Mouse (Mus musculus) stomach, embryonic 16.5 days (tissue): ENCODE results near the gene Acss2. TPM values are rescaled to one million over a fixed set of nuclear protein-coding genes. Genes with fewer than 3 reads are reported as not detected.

Experiments
- ATAC-seq: fragments of 200-750 bp; cut with Nextera tagmentation; 2 replicates; pipeline ENCODE4 v1.8.0; 2017; ENCODE audit warnings: moderate number of reproducible peaks, moderate TSS enrichment; ENCODE audit not compliant: insufficient read depth, low FRiP score
- H3K27ac ChIP-seq: fragments of 300-500 bp; sonication (generic); 2 replicates; pipeline ENCODE4 v1.5.1; 2014; ENCODE audit warnings: low read length
- H3K27me3 ChIP-seq: fragments of 300-500 bp; sonication (generic); 2 replicates; pipeline ENCODE4 v1.6.1; 2014; ENCODE audit warnings: low read length, control low read depth, mixed read lengths; ENCODE audit not compliant: control insufficient read depth, insufficient read depth
- H3K36me3 ChIP-seq: fragments of 300-500 bp; sonication (generic); 2 replicates; pipeline ENCODE4 v1.6.1; 2014; ENCODE audit warnings: low read length; ENCODE audit not compliant: control insufficient read depth, insufficient read depth
- H3K4me1 ChIP-seq: fragments of 300-500 bp; sonication (generic); 2 replicates; pipeline ENCODE4 v1.6.1; 2014; ENCODE audit warnings: low read length, control low read depth, mixed read lengths; ENCODE audit not compliant: control insufficient read depth, insufficient read depth
- H3K4me2 ChIP-seq: fragments of 300-500 bp; sonication (generic); 2 replicates; pipeline ENCODE4 v1.6.1; 2014; ENCODE audit warnings: low read depth, low read length, mixed read lengths
- H3K4me3 ChIP-seq: fragments of 300-500 bp; sonication (generic); replicated peaks from 2 replicates; pipeline ENCODE4 v1.5.1; 2014; ENCODE audit warnings: mild to moderate bottlenecking, low read length
- H3K9ac ChIP-seq: fragments of 300-500 bp; sonication (generic); 2 replicates; pipeline ENCODE4 v1.6.1; 2014; ENCODE audit warnings: low read length
- H3K9me3 ChIP-seq: fragments of 300-500 bp; sonication (generic); replicated peaks from 2 replicates; pipeline ENCODE4 v1.6.1; 2016; ENCODE audit warnings: low read length, control low read depth; ENCODE audit not compliant: control insufficient read depth
- WGBS: fragments of 180-500 bp; shearing (Covaris S2); extraction: QIAGEN DNeasy Blood & Tissue Kit; methylation state at CpG from one replicate; pipeline ENCODE4 v1.1.7; 2014; 5-methylcytosine and 5-hydroxymethylcytosine counted together
- polyA plus RNA-seq: library from polyadenylated mRNA; unstranded; fragments of >200 nt; fragmentation: Nextera tagmentation; extraction: Ambion mirVana; gene quantifications from 2 replicates; pipeline ENCODE4 v1.2.1, GENCODE M21; 2015

Acss2 gene
- polyA plus RNA-seq, 1 experiment from 2014 or later: 15.4 TPM

DNA sequence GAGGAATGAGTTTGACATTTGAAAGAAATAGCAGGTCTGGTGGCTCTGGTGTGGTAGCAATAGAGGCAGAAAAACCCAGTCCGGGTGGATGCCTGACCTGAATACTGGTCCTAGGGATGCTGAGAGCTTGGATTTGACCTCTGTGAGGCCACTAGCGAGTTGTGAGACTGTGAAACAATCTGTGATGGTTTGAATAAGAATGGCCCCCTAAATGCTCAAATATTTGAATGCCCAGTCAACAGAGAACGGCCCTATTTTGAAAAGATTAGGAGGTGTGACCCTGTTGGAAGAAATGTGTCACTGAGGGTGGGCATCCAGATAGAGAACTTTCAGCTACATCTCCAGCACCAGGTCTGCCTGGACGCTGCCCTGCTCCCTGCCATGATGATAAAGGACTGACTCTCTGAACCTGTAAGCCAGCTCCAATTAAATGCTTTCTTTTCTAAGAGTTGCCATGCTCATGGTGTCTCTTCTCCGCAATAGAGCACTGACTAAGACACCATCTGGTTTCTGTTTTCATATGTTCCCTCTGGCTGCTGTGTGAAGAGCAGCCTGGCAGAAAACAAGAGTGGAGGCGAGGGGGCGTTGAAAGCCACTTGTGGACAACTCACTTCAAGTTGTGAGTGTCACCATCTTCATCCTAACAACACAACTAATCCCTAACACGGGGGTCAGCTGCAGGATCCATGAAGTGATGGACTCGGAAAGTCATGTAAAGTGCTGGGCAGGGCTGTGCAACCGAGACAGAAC is 9.9 kb upstream of the Acss2 start:
- no peak overlapping the region for H3K27ac ChIP-seq
- H3K4me1 ChIP-seq: no peaks in the 10 kb centered on the region
- H3K4me3 ChIP-seq: no peak overlapping the region
- no peaks in the 10 kb centered on the region for H3K9me3 ChIP-seq
- 70% methylated on average over 10 of the region's 10 CpGs for WGBS
- no peak overlapping the region for H3K9ac ChIP-seq
- no peak overlapping the region for H3K4me2 ChIP-seq
- H3K36me3 ChIP-seq: no peaks in the 10 kb centered on the region
- no peaks in the 10 kb centered on the region for H3K27me3 ChIP-seq
- ATAC-seq: no peak

DNA sequence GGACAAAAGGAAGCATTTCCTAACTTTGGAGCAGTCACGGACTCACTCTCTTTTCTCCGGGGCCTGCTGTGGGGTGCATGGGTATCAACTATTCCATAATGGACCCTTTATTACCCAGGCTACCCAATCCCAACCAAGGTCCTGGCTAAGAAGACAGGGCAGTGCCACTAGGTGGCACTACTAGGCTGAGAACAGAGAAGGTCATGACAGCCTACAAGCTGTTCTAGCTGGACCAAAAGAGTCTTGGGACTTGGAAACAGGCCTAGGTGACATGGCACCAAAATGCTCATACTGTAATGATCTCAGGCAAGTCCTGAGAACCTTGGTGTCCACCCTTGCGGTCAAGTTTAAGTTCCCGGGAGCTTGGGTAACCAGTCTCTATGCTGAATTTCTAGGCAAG is 5.3 kb upstream of the Acss2 start:
- H3K27ac ChIP-seq: no peak overlapping the region
- WGBS: 63% methylated on average over 4 of the region's 4 CpGs

DNA sequence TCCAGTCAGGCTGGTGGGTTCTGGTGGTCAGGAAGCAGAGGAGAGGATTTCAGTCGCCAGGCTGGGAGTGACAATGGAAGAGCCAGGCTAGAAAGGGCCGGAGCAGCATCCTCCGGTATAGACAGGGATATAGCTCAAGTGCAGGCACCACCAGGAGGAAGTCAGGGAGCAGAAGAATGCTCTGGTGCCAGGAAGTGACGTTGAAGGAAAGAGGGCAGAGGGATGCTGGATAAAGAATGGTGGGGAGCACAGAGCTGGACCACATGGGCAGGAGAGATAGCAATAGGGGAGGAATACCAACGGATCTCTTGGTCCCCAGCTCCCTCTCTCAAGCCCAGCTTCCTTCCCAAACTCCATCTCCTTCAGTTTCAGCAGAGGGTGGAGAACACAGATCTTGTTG is 4.2 kb upstream of the Acss2 start:
- ATAC-seq: no peak
- Histone ChIP-seq H3K27me3 (peaks cover 8% of the 10 kb centered on the region; the same call in 1 of the 2 replicates), H3K9ac (no peak overlapping the region), H3K9me3 (no peaks in the 10 kb centered on the region), H3K4me3 (no peak overlapping the region), H3K36me3 (no peaks in the 10 kb centered on the region), H3K4me1 (peaks cover 10% of the 10 kb centered on the region; the same call in 1 of the 2 replicates), H3K27ac (no peak overlapping the region), H3K4me2 (0 out of 2 replicates have a peak overlapping the region, but pooled peaks have one; percentile 64)
- 59% methylated on average over 5 of the region's 5 CpGs for WGBS

More for the DNA sequence above, 5.3 kb upstream of the Acss2 start:
- no peak overlapping the region for H3K4me3 ChIP-seq
- no peaks in the 10 kb centered on the region for H3K36me3 ChIP-seq
- no peak for ATAC-seq
- H3K27me3 ChIP-seq: peaks cover 8% of the 10 kb centered on the region; the same call in 1 of the 2 replicates
- H3K9me3 ChIP-seq: no peaks in the 10 kb centered on the region
- H3K4me1 ChIP-seq: peaks cover 10% of the 10 kb centered on the region; the same call in 1 of the 2 replicates
- no peak overlapping the region for H3K9ac ChIP-seq
- no peak overlapping the region for H3K4me2 ChIP-seq

DNA sequence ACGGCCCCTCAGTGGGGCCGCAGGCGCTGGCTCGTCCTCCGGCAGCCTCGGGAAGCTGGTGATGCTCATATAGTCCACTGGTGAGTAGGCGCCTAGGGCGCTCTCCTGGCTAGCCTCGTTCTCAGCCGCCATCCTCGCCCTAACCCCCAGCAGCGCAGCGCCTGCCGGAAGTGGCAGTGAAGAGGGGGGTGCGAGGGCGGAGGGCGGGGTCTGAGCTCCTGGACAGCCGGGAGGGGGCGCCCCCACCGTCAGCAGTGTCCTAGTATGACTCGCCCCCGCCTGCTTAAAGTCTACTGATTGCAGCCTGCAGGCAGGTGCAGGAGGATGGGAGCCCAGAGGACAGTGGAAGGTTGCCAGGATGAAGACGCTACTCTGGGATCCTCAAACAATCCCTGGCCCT is 3.1 kb upstream of the Acss2 start:
- no peak overlapping the region for H3K27ac ChIP-seq
- WGBS: 3% methylated on average over 23 of the region's 23 CpGs

DNA sequence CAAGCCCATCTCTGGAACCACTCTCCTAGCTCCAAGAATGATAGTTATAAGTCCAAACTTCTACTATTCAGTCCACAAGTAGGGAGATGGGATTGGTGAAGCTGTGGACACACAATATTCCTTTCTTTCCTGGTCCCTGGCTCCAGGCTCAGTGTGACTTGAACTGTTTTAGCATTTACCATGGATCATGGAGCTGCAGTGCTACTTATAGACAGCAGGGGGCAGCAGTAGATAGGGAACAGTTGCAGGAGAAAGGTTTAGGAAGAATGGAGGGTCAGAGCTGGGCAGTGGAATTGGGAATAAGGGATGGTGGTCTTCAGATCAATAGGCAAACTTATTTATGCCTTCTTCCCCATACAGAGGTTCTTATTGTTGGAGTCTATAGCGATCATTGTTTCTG is 1.8 kb upstream of the Acss2 start:
- Histone ChIP-seq H3K9me3 (no peaks in the 10 kb centered on the region), H3K4me1 (peaks cover 10% of the 10 kb centered on the region; the same call in 1 of the 2 replicates), H3K36me3 (no peaks in the 10 kb centered on the region), H3K9ac (no peak overlapping the region), H3K27ac (no peak overlapping the region), H3K4me2 (no peak overlapping the region), H3K4me3 (no peak overlapping the region), H3K27me3 (peaks cover 8% of the 10 kb centered on the region; the same call in 1 of the 2 replicates)
- WGBS: 17% methylated on average over 1 of the region's 1 CpGs
- ATAC-seq: no peak

More for the DNA sequence above, 3.1 kb upstream of the Acss2 start:
- Histone ChIP-seq H3K9ac (peak overlapping the region; percentile 64), H3K4me1 (peaks cover 10% of the 10 kb centered on the region; the same call in 1 of the 2 replicates), H3K36me3 (no peaks in the 10 kb centered on the region), H3K27me3 (peaks cover 8% of the 10 kb centered on the region; the same call in 1 of the 2 replicates), H3K4me2 (peak overlapping the region; percentile 64), H3K4me3 (peak overlapping the region; percentile 44), H3K9me3 (no peaks in the 10 kb centered on the region)
- ATAC-seq: no peak

DNA sequence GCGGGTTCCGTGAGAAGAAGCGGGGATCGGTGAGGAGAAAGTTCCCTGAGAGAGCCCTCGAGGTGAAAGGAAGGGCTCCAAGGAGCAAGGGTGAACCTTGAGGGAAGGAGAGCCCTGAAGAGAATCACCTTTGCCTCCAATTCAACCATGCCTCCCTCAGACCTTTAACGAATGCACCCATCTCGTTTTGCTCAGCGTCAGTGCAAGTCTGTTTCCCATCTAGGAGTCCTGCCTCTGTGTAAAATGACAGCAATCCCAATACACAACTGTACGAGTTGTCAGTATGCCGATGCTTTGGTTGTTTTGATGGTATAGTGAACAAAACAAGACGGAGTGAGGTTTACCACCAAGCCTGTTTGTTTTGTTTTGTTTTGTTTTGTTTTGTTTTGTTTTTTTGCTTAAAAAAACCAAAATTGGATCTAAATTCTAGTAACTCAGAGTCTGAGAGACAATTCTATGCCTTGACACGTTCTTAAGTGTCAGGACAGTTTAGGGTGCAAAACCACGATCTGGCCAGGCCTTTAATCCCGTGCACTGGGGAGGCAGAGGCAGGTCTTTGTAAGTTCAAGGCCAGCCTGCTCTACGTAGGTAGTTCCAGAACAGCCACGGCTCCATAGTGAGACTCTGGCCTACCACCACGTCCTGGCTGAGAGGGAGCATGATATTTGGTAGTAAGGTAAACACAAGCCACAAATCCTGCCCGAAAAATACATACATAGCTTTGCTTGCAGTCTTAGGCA is 953 bp downstream of the Acss2 start:
- Histone ChIP-seq H3K27ac (peak overlapping the region; percentile 0; the same call in 1 of the 2 replicates), H3K27me3 (peaks cover 8% of the 10 kb centered on the region; the same call in 1 of the 2 replicates)
- 24% methylated on average over 18 of the region's 18 CpGs for WGBS

DNA sequence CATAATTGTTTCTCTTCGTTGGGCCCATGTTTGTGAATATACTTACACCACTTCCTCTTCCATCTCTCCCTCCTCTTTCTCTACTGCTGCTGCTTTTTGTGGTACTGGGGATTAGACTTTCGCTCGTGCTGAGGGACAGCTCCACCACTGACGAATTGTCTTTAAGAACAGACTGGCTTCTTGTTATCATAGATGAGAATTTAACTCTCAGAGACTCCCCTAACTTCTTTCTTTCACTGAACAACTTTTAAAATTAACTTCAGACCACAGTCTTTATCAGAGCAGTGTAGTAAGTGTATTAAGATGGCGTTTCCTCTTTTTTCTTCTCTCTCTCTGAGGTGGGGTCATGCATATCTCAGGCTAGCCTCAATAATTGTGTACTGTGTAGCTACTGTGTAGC is 6.0 kb downstream of the Acss2 start:
- ATAC-seq: no peak
- Histone ChIP-seq H3K4me1 (no peaks in the 10 kb centered on the region), H3K36me3 (no peaks in the 10 kb centered on the region; the same call in 1 of the 2 replicates), H3K27me3 (no peaks in the 10 kb centered on the region), H3K9ac (no peak overlapping the region), H3K4me3 (no peak overlapping the region), H3K9me3 (no peaks in the 10 kb centered on the region), H3K4me2 (no peak overlapping the region), H3K27ac (no peak overlapping the region)
- 56% methylated on average over 5 of the region's 5 CpGs for WGBS

More for the DNA sequence above, 953 bp downstream of the Acss2 start:
- Histone ChIP-seq H3K4me2 (peak overlapping the region; percentile 88), H3K4me3 (peak overlapping the region; percentile 81), H3K36me3 (no peaks in the 10 kb centered on the region; the same call in 1 of the 2 replicates), H3K4me1 (peaks cover 10% of the 10 kb centered on the region; the same call in 1 of the 2 replicates), H3K9ac (peak overlapping the region; percentile 78), H3K9me3 (no peaks in the 10 kb centered on the region)
- no peak for ATAC-seq

DNA sequence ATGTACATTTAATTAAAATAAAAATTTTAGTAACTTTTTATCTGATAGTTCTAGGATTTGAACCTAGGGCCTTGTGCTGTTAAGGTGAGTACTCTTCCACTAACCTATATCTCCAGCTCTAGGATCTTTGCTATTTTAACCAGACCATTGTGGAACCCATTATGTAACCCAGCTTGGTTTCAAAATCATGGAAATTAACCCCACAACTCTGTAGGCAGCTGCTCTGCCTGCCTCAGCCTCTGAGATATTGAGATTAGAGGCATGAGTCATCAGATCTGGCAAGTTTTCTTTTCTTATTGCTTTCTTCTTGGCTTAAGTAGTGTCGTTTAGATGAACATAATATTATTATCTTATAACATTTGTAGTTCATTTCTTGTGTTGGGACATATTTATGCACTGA is 6.6 kb downstream of the Acss2 start:
- Histone ChIP-seq H3K4me1 (no peaks in the 10 kb centered on the region), H3K9ac (no peak overlapping the region), H3K4me3 (no peak overlapping the region), H3K4me2 (no peak overlapping the region), H3K27me3 (no peaks in the 10 kb centered on the region), H3K9me3 (no peaks in the 10 kb centered on the region), H3K36me3 (no peaks in the 10 kb centered on the region; the same call in 1 of the 2 replicates), H3K27ac (no peak overlapping the region)
- ATAC-seq: no peak
- 42% methylated on average over 1 of the region's 1 CpGs for WGBS

DNA sequence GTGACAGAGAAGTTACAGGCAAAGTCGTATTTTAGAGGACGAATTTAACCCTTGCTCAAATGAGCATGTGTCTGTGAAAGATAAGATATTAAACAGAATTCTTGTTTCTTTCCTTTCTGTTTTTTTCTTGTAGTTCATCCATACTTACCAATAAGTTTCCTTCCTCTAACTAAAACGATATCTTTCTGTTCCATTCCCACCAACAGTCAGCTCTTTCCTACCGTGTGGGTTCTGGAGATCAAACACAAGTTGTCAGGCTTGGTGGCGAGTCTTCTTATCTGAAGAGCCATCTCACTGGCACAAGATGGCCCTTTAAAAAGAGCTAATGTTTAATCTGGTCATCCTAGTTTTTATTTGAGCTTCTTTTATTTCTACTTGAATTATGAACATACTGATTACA is 9.6 kb downstream of the Acss2 start:
- no peak overlapping the region for H3K4me2 ChIP-seq
- no peaks in the 10 kb centered on the region for H3K9me3 ChIP-seq
- no peak for ATAC-seq
- H3K9ac ChIP-seq: no peak overlapping the region
- no peak overlapping the region for H3K27ac ChIP-seq
- no peak overlapping the region for H3K4me3 ChIP-seq
- 65% methylated on average over 5 of the region's 5 CpGs for WGBS
- H3K36me3 ChIP-seq: no peaks in the 10 kb centered on the region; the same call in 1 of the 2 replicates
- H3K27me3 ChIP-seq: no peaks in the 10 kb centered on the region
- H3K4me1 ChIP-seq: no peaks in the 10 kb centered on the region
